Mouse (Mus musculus) spleen, postnatal 36 days (tissue): Measurements from ENCODE around the gene Polr1d.

Experiments used
- DNase-seq, 2 experiments: peaks; one replicate each; pipeline ENCODE4 v3.0.0; 2022; ENCODE audit warnings: low spot score in 2 of 2, mixed read lengths in 1 of 2

Gene Polr1d

DNA sequence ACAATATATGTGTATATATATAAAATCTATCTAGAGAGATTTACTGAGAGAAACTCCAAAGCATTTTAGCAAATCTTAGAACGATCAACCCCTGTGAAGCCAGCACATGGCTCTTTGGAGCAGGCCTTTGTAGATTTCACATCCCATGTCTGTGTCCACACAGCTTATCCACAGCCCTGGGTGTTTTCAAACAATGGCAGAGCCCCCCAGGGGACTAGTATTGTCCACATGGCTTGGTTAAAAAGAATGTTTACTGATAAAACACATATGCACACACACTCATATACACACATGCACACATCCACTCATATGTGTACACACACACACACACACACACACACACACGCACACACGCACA, 58.2 kb downstream of the Polr1d start:
- DNase-seq: no peak

DNA sequence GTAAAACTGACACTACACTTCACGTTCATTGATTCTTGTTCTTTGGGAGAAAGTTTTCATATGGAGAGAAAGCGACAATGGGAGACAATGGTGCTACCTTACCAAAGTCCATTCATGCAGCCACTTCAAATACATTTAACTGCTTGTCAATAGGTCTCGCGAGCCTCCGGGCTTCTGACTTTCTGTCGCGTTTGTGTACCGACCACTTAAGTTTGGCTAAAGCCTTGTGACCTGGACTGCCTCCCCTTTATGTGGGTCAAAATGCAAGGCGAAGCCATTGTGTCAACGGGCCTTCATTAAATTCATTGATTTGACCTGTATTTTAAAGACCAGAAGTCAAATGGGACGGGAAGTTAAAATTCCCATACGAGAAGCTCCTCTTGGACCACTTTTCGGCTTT, 59.1 kb downstream of the Polr1d start:
- no peak for DNase-seq

DNA sequence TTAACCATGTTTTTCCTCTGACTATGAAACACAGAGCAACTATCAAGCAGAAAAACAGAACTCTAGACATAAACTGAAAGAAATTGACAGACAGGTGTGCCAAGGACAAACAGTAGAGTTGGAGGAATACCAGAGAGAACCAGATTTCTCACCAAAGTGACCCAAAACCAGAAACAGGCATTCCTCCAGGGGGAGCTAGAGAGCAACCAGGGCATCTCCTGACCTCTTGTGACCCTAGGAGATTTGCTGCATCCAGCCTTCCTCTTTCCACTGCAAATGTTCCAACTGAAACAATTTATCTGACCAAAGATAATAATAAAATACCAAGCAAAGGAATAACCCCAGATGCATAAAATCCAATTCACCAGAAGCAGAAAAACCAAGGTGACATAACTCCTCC, 70.5 kb downstream of the Polr1d start:
- no peak for DNase-seq

DNA sequence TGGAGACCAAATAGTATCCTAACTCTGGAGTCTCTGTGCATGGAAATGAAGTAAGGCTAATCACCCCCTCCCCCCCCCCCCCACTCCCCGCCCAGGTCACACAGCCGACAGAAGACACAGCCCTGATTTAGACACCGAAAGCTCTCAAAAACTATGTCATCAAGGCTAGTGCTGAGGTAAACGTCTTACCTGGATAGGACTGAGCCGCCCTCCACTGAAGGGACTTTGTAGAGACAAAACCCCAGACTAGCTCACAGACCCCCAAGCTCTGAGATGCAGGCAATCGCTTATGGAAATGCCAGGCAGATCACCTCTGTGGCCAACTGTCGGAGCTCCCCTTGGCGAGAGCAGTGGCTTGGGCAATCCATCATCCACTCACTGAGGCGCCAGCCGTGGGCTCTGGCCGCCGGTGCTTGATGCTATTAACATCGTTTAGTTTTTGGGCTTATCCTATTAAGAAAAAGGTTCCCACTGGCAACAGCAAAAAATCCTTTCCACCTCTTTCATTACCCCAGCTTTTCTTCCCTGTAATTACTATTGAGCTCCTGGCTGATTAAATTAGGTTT, 78.0 kb downstream of the Polr1d start:
- DNase-seq: no peak

- no peak for DNase-seq
These were observed 78.7 kb downstream of the Polr1d start for GRCm38 (mm10) chr5:147155449-147156133.

DNA sequence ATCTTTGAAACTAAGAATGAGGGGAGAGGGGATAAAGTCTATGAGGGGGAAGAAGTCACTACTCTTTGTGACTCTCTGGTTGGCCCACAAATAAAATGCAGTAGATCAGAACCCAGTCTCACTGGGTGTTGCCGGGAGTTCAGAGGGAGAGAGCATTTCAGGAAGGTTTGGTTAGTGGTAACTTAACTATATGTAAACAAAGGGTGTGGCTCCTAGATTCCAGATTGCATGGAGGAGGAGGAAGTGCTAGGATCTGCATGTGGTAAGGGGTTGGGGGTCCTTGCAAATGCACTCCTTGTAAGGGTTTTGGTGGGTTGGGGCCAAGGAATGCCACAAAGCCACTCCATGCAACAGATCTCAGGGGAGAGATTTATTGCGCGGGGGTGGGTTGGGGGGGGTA, 79.5 kb downstream of the Polr1d start:
- DNase-seq: no peak

- DNase-seq: no peak
These were observed 80.6 kb downstream of the Polr1d start for GRCm38 (mm10) chr5:147157441-147157840.

- peak; percentile 9 to 20 for DNase-seq
These were observed 82.5 kb downstream of the Polr1d start for GRCm38 (mm10) chr5:147159320-147159719.

GRCm38 (mm10) chr5:147159792-147160191, 82.9 kb downstream of the Polr1d start:
- DNase-seq: no peak
